Mouse (Mus musculus): Measurements from ENCODE around the gene Gm4307. TPM values are rescaled to one million over a fixed set of nuclear protein-coding genes. Genes with fewer than 3 reads are reported as not detected.
"Not testable (repeated sequence)": the region's sequence is repeated elsewhere in the genome, so short reads cannot be mapped to it uniquely, and the experiment has no call there.

Gm4307 gene
- polyA plus RNA-seq (2015; fragmentation: Nextera tagmentation; extraction: Ambion mirVana) = not detected in 2 replicates

DNA sequence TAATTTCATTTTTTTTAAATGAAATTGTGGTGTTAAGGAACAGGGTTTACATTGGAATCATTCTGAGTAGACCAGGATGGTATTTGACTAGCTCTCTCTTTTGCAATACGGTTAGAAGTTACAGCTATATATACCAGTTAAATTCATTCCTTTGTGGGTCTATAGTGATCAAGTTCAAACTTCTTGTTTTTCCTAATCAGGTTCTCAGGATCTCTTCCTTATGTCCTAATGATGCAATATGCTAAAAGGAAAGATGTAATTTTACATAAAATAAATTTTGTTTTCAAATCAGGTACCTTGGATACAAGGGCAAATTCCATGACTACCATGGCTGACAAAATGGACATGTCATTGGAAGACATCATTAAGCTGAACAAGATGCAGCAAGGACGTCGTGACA is at the start of gene Gm4307:
Gene Gm4307, plus strand, starts transcription at position 301 of the 400 bp plus-strand sequence.
- H3K4me1 ChIP-seq (ENCODE audit: control insufficient read depth, insufficient read depth, low read length); H3K9ac ChIP-seq (ENCODE audit: low read depth, low read length); H3K9me3 ChIP-seq (replicated peaks; ENCODE audit: control insufficient read depth, low read length, poor library complexity, severe bottlenecking); H3K27ac ChIP-seq (ENCODE audit: low read length); H3K4me2 ChIP-seq (ENCODE audit: low read length); H3K27me3 ChIP-seq (ENCODE audit: control insufficient read depth, insufficient read depth, low read depth, low read length); H3K4me3 ChIP-seq (ENCODE audit: low read depth, low read length); H3K36me3 ChIP-seq (ENCODE audit: control insufficient read depth, insufficient read depth, low read length); ATAC-seq: not testable (repeated sequence)
- no CpG with 5 or more reads among the region's 3 CpGs for WGBS

DNA sequence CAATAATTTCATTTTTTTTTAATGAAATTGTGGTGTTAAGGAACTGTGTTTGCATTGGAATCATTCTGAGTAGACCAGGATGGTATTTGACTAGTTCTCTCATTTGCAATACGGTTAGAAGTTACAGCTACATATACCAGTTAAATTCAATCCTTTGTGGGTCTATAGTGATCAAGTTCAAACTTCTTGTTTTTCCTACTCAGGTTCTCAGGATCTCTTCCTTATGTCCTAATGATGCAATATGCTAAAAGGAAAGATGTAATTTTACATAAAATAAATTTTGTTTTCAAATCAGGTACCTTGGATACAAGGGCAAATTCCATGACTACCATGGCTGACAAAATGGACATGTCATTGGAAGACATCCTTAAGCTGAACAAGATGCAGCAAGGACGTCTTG is 25.8 kb upstream of the Gm4307 start, which contains the start of gene Gm4301:
Gene Gm4301, plus strand, starts transcription at position 301 of the 400 bp plus-strand sequence.
- H3K9me3 ChIP-seq (replicated peaks; ENCODE audit: control insufficient read depth, low read length, poor library complexity, severe bottlenecking); H3K36me3 ChIP-seq (ENCODE audit: control insufficient read depth, insufficient read depth, low read length); H3K4me1 ChIP-seq (ENCODE audit: control insufficient read depth, insufficient read depth, low read length); H3K4me3 ChIP-seq (ENCODE audit: low read depth, low read length); H3K27me3 ChIP-seq (ENCODE audit: control insufficient read depth, insufficient read depth, low read depth, low read length); H3K27ac ChIP-seq (ENCODE audit: low read length); H3K9ac ChIP-seq (ENCODE audit: low read depth, low read length); H3K4me2 ChIP-seq (ENCODE audit: low read length); ATAC-seq: not testable (repeated sequence)
- no CpG with 5 or more reads among the region's 2 CpGs for WGBS

DNA sequence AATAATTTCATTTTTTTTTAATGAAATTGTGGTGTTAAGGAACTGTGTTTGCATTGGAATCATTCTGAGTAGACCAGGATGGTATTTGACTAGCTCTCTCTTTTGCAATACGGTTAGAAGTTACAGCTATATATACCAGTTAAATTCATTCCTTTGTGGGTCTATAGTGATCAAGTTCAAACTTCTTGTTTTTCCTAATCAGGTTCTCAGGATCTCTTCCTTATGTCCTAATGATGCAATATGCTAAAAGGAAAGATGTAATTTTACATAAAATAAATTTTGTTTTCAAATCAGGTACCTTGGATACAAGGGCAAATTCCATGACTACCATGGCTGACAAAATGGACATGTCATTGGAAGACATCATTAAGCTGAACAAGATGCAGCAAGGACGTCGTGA is 20.6 kb upstream of the Gm4307 start, which contains the start of gene Gm4302:
Gene Gm4302, plus strand, starts transcription at position 301 of the 400 bp plus-strand sequence.
- WGBS = no CpG with 5 or more reads among the region's 3 CpGs
- not testable (repeated sequence) for H3K27me3 ChIP-seq (ENCODE audit: control insufficient read depth, insufficient read depth, low read depth, low read length)

DNA sequence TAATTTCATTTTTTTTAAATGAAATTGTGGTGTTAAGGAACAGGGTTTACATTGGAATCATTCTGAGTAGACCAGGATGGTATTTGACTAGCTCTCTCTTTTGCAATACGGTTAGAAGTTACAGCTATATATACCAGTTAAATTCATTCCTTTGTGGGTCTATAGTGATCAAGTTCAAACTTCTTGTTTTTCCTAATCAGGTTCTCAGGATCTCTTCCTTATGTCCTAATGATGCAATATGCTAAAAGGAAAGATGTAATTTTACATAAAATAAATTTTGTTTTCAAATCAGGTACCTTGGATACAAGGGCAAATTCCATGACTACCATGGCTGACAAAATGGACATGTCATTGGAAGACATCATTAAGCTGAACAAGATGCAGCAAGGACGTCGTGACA is 15.5 kb upstream of the Gm4307 start, which contains the start of gene Gm4303:
Gene Gm4303, plus strand, starts transcription at position 301 of the 400 bp plus-strand sequence.
- not testable (repeated sequence) for H3K27me3 ChIP-seq (ENCODE audit: control insufficient read depth, insufficient read depth, low read depth, low read length); H3K4me3 ChIP-seq (ENCODE audit: low read depth, low read length); H3K4me2 ChIP-seq (ENCODE audit: low read length); H3K4me1 ChIP-seq (ENCODE audit: control insufficient read depth, insufficient read depth, low read length); H3K27ac ChIP-seq (ENCODE audit: low read length); H3K9ac ChIP-seq (ENCODE audit: low read depth, low read length); H3K9me3 ChIP-seq (replicated peaks; ENCODE audit: control insufficient read depth, low read length, poor library complexity, severe bottlenecking); ATAC-seq; H3K36me3 ChIP-seq (ENCODE audit: control insufficient read depth, insufficient read depth, low read length)
- no CpG with 5 or more reads among the region's 3 CpGs for WGBS

More for the DNA sequence above, 20.6 kb upstream of the Gm4307 start, which contains the start of gene Gm4302:
- not testable (repeated sequence) for H3K9me3 ChIP-seq (replicated peaks; ENCODE audit: control insufficient read depth, low read length, poor library complexity, severe bottlenecking); H3K9ac ChIP-seq (ENCODE audit: low read depth, low read length); H3K27ac ChIP-seq (ENCODE audit: low read length); H3K4me2 ChIP-seq (ENCODE audit: low read length); H3K4me3 ChIP-seq (ENCODE audit: low read depth, low read length); ATAC-seq; H3K4me1 ChIP-seq (ENCODE audit: control insufficient read depth, insufficient read depth, low read length); H3K36me3 ChIP-seq (ENCODE audit: control insufficient read depth, insufficient read depth, low read length)

DNA sequence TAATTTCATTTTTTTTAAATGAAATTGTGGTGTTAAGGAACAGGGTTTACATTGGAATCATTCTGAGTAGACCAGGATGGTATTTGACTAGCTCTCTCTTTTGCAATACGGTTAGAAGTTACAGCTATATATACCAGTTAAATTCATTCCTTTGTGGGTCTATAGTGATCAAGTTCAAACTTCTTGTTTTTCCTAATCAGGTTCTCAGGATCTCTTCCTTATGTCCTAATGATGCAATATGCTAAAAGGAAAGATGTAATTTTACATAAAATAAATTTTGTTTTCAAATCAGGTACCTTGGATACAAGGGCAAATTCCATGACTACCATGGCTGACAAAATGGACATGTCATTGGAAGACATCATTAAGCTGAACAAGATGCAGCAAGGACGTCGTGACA is 10.3 kb upstream of the Gm4307 start, which contains the start of gene Gm4305:
Gene Gm4305, plus strand, starts transcription at position 301 of the 400 bp plus-strand sequence.
- no CpG with 5 or more reads among the region's 3 CpGs for WGBS
- not testable (repeated sequence) for H3K27ac ChIP-seq (ENCODE audit: low read length); H3K9me3 ChIP-seq (replicated peaks; ENCODE audit: control insufficient read depth, low read length, poor library complexity, severe bottlenecking); H3K27me3 ChIP-seq (ENCODE audit: control insufficient read depth, insufficient read depth, low read depth, low read length); H3K9ac ChIP-seq (ENCODE audit: low read depth, low read length); ATAC-seq; H3K4me2 ChIP-seq (ENCODE audit: low read length); H3K4me1 ChIP-seq (ENCODE audit: control insufficient read depth, insufficient read depth, low read length); H3K36me3 ChIP-seq (ENCODE audit: control insufficient read depth, insufficient read depth, low read length); H3K4me3 ChIP-seq (ENCODE audit: low read depth, low read length)

DNA sequence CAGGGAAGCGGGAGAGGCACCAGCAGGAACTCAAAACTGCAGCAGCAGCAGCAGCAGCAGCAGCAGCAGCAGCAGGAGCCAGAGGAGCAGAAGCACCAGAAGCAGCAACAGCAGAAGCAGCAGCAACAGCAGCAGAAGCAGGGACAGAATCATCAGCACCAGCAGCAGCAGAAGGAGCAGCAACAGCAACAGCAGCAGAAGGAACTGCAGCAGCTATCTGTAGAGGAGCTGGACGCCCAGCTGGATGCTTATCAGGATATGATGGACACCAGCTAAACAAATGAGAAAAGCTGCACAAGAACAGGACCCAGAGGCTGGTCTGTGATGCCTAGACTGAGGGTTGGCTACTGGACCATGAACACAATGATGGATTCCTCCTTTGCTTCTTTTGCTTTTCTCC is 4.3 kb upstream of the Gm4307 start:
- not testable (repeated sequence) for H3K4me3 ChIP-seq (ENCODE audit: low read depth, low read length); H3K27me3 ChIP-seq (ENCODE audit: control insufficient read depth, insufficient read depth, low read depth, low read length); H3K4me2 ChIP-seq (ENCODE audit: low read length); H3K4me1 ChIP-seq (ENCODE audit: control insufficient read depth, insufficient read depth, low read length); H3K9me3 ChIP-seq (replicated peaks; ENCODE audit: control insufficient read depth, low read length, poor library complexity, severe bottlenecking); ATAC-seq; H3K36me3 ChIP-seq (ENCODE audit: control insufficient read depth, insufficient read depth, low read length); H3K27ac ChIP-seq (ENCODE audit: low read length); H3K9ac ChIP-seq (ENCODE audit: low read depth, low read length)
- 75% methylated on average over 1 of the region's 2 CpGs for WGBS

DNA sequence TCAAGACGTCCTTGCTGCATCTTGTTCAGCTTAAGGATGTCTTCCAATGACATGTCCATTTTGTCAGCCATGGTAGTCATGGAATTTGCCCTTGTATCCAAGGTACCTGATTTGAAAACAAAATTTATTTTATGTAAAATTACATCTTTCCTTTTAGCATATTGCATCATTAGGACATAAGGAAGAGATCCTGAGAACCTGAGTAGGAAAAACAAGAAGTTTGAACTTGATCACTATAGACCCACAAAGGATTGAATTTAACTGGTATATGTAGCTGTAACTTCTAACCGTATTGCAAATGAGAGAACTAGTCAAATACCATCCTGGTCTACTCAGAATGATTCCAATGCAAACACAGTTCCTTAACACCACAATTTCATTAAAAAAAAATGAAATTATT is 21.3 kb downstream of the Gm4307 start, which contains the start of gene Gm4312:
Gene Gm4312, minus strand, starts transcription at position 101 of the 400 bp plus-strand sequence.
- WGBS = no CpG with 5 or more reads among the region's 2 CpGs
- H3K9me3 ChIP-seq (replicated peaks; ENCODE audit: control insufficient read depth, low read length, poor library complexity, severe bottlenecking); H3K36me3 ChIP-seq (ENCODE audit: control insufficient read depth, insufficient read depth, low read length); H3K4me3 ChIP-seq (ENCODE audit: low read depth, low read length); H3K4me1 ChIP-seq (ENCODE audit: control insufficient read depth, insufficient read depth, low read length); H3K9ac ChIP-seq (ENCODE audit: low read depth, low read length); H3K4me2 ChIP-seq (ENCODE audit: low read length); H3K27me3 ChIP-seq (ENCODE audit: control insufficient read depth, insufficient read depth, low read depth, low read length); H3K27ac ChIP-seq (ENCODE audit: low read length); ATAC-seq: not testable (repeated sequence)

DNA sequence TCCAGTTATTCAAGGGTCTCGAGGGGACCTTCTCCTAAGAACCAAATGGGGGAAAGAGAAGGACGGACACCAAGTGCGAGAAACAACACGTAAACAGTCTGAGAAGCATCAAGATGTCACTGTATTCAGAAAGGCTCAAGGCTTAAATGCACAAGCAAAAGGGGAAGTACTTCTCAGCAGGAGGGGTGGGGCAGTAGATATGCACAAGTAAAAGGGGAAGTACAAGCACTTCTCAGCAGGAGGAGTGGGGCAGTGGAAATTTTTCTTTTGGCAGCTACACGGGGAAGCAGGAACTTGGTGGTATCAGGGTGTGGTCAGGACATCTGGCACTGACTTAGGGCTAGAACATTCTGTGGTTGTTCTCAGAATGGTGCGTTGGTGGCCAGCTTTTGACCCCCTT is 41.2 kb downstream of the Gm4307 start:
- WGBS = 84% methylated on average over 6 of the region's 6 CpGs
- not testable (repeated sequence) for H3K9ac ChIP-seq (ENCODE audit: low read depth, low read length); H3K9me3 ChIP-seq (replicated peaks; ENCODE audit: control insufficient read depth, low read length, poor library complexity, severe bottlenecking); H3K4me2 ChIP-seq (ENCODE audit: low read length); H3K4me1 ChIP-seq (ENCODE audit: control insufficient read depth, insufficient read depth, low read length); H3K4me3 ChIP-seq (ENCODE audit: low read depth, low read length); H3K27ac ChIP-seq (ENCODE audit: low read length); ATAC-seq; H3K27me3 ChIP-seq (ENCODE audit: control insufficient read depth, insufficient read depth, low read depth, low read length); H3K36me3 ChIP-seq (ENCODE audit: control insufficient read depth, insufficient read depth, low read length)
